Mouse (Mus musculus) cortical plate, adult 2 months (tissue): ENCODE results near the gene Fap.

ENCODE experiments used
- CTCF ChIP-seq: fragments of 200-500 bp; IDR thresholded peaks from 2 replicates; pipeline ENCODE4 v1.5.1; 2011; ENCODE audit warnings: mild to moderate bottlenecking, control low read depth, low read length; ENCODE audit not compliant: insufficient read depth; ENCODE audit errors: extremely low read depth
- POLR2A ChIP-seq: fragments of 200-500 bp; IDR thresholded peaks from 2 replicates; pipeline ENCODE4 v1.6.1; 2011; ENCODE audit warnings: mild to moderate bottlenecking, low read length, control low read depth; ENCODE audit not compliant: insufficient read depth; ENCODE audit errors: extremely low read depth

DNA sequence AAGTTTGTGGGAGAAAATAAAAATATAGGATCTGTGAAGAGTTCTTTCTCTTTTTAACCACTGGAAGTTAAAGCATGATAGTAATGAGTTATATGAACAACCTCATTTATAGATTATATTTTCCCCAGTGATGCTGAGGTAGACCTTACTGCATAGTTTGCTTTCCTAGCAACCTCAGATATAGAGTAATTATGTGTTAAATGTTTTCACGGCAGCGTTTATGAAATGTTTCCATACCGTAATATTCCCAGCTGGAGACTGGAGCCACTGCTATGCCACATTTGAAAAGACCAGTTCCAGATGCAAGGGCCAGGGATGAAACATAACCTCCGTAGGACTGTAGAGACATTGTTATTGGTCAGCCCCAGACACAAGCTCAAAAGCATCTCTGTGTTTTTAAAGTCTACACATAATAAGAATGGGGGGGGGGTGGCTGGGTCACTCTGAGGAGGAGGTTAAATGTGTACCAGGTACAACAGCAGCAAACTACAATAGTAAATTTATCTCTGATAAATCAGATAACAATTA lies 69.5 kb downstream of the Fap start:
- TF ChIP-seq POLR2A (no peak), CTCF (no peak)
